Mouse (Mus musculus): Measurements from ENCODE around the gene Pou2f1.

Gene Pou2f1

GRCm38 (mm10) chr1:165842170-165842569, 160.3 kb downstream of the Pou2f1 start:
- no peak for DNase-seq

GRCm38 (mm10) chr1:165840548-165841230, 161.8 kb downstream of the Pou2f1 start:
- DNase-seq, result peak; percentile 71

- DNase-seq, result no peak
Observed at GRCm38 (mm10) chr1:165839201-165839600, 163.3 kb downstream of the Pou2f1 start.

DNA sequence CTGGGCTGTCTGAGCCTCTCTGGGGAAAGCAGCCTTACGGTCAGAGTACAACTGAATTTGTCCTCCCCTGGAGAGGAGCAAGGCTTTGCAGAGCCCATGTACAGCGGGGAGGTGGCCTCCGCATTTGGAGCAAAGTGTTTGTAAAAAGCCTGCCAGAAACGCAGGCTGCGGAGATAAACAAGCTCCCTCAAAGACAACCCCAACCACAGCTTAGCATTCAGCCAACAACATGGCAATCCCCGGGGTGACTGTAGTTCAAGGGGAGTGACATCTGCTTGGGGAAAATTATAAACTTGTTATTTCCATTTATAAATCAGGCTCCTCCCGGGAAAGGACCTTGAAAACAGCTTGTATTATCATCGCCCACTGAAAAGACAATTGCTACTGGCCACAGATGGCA, 164.9 kb downstream of the Pou2f1 start:
- DNase-seq, result peak; percentile 60

- no peak for DNase-seq
Observed at GRCm38 (mm10) chr1:165836461-165836860, 166.0 kb downstream of the Pou2f1 start.

- no peak for DNase-seq
Observed at GRCm38 (mm10) chr1:165834633-165834975, 167.9 kb downstream of the Pou2f1 start.

- no peak for DNase-seq
Observed at GRCm38 (mm10) chr1:165833910-165834632, 168.4 kb downstream of the Pou2f1 start.

- no peak for DNase-seq
Observed at GRCm38 (mm10) chr1:165833244-165833643, 169.2 kb downstream of the Pou2f1 start.

GRCm38 (mm10) chr1:165829890-165830289, 172.6 kb downstream of the Pou2f1 start:
- DNase-seq, result no peak

DNA sequence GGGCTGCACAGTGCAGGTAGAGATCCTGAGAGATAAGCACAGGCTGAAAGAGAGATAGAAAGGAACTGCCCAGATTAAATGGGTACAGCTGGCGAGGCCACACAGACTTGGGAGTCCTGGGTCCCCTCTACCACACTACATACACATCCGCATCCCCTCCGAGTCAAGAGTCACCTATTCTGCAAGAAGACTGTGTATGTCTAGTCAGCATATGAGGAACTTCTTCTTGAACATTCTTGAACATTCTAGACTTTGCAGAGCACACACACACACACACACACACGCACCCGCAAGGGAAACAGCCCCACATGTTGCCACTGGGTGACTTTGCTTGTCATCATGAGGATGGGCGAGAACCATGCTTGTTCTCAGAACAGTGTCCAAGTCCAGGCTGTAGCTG, 173.9 kb downstream of the Pou2f1 start:
- DNase-seq, result no peak

GRCm38 (mm10) chr1:165828173-165828572, 174.3 kb downstream of the Pou2f1 start:
- no peak for DNase-seq

DNA sequence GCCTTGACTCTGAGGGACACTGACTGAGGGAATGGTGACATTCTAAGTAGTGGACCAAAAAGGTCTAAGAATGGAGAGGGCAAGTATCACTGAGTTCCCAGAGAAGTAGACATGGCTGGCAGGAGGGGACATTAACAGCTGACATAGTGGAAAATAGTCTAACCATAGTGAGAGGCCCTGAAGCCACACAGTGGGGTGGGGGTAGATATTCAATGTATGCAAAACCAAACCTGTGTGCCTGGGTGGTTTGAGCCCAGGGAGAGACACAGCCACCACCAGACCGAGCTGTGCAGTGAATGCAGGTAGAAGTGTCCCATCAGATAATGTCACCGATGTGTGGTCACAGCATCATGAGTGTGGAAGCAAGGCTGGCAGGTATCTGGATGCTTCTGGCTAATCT, 180.4 kb downstream of the Pou2f1 start:
- DNase-seq, result no peak

DNA sequence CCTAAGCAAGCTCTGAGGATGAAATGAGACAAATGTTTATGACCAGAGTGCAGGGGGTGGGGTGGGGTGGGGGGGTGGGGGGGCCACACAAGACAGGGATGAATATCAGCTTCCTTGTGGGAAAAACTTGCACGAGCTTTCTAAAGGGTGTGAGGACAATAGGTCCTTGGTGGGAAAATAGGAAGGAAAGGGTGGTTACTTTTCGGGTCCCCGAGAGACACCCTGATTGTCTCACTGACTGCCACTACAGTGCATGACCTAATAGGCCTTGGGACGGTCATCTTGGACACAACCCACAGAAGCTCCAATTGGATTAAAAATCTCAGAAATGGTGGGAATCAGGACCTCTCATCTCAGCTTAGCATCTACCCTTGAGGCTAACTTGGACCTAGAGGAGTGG, 183.3 kb downstream of the Pou2f1 start:
- DNase-seq, result no peak

DNA sequence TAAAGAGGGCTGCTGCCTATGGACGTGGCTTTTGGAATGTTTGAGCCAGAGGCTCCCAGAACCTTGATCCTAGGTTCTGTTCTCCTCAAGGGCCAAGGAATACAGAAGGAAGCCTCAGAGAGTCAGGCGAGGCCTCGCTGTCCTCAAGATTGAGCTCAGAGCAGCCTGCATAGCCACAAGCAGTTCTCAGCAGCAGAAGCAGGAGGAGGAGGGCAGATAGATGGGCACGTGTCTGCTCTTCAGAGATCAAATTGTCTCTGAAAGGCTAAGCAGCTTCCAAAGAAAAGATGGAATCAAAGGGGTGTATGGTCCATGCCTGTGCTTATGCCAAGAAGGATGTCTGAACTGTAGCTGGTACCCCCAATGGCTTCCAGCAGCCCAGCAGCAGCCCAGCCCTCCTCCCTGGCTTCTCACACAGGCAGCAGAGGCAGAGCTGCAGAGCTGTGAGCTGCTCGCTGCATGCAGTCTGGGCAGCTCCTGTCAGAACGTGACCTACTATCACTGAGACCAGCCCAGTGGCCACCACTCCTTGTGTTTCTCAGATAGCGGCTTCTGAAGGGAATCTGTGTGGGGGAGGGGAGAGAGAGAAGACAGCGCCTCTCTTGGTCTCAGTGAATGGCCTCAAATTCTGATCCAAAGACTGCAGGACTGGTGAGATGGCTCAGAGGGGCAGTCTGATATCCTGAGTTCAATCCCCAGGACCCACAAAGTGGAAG, 184.2 kb downstream of the Pou2f1 start:
- peak; percentile 24 for DNase-seq

DNA sequence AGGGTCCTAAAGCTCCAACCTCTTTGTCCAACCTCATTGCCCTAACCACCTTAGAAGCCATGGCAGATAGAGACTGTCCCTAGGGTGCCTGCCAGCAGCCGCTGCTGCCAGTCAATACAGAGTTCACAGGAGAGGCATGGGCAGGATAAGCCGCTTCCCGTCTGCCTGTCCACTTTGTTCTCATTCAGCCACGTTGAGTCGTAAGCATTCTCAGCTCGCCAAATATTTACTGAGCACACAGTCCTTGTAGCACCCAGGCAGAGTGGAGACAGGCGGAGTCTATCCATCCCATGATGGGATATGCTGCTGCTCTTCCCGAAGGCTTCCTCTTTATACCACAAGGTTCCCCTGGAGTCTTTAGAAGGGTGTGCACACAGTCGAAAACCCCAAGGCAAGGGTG, 185.2 kb downstream of the Pou2f1 start:
- peak; percentile 18 for DNase-seq

DNA sequence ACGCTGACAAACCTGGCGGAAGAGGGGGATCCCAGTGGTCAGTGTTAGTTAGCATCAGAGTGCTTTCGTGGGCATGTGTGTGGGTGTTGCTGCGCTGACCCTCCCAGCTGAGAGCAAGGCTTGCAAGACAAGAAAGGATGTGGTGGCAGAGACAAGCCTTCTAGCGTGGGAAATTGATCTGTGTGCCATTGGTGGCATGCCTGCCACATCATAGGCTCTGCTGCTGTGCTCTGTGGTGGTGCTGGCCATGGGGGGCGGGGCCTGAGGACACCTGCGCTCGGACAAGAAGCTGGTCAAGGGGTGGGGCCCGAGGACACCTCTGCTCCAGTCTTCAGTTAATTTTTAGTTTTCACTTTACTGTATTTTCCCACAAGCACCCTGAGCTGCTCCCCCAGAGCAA, 186.1 kb downstream of the Pou2f1 start:
- peak; percentile 62 for DNase-seq

Measured in thymus, postnatal 4 days (tissue).